Comparison of ENCODE assay signal across 8 mouse cellular contexts in the genomic region with DNA sequence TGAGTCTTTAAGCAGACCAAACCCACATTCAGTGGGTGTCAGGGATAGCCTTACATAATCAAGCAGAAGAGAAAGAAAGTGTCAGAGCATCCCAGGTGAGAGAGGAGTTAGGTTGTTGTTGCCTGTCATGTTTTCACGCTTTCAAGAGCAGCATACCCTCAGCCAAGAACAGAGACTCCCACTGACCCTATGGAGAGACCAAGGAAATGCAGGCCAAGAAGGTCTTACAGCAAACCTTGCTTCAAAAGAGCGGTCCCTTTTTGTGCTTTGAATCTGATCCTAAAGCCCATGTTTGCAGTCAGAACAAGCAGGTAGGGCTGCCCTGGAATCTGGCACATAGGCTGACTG. TPM values are rescaled to one million over a fixed set of nuclear protein-coding genes. Genes with fewer than 3 reads are reported as not detected.
DNase-seq lines count a peak whose midpoint lies in the region; ATAC-seq and TF ChIP-seq lines count a peak whose summit lies in the region.

No protein-coding gene starts in this region.

- H3K9me3 ChIP-seq in megakaryocyte, embryonic 14.5 days: no peaks in the 10 kb centered on the region
- H3K9me3 ChIP-seq in embryonic facial prominence, embryonic 11.5 days (replicated peaks; ENCODE audit: control insufficient read depth, low read length): no peaks in the 10 kb centered on the region
- H3K9me3 ChIP-seq in hindbrain, postnatal 0 days (ENCODE audit: low read length): no peaks in the 10 kb centered on the region
- no peaks in the 10 kb centered on the region for H3K9me3 ChIP-seq in midbrain, embryonic 10.5 days (replicated peaks)

- WGBS in embryonic facial prominence, embryonic 11.5 days: 48% methylated on average over 2 of the region's 2 CpGs
- 48% methylated on average over 2 of the region's 2 CpGs for WGBS in hindbrain, postnatal 0 days
- WGBS in midbrain, embryonic 10.5 days: 49% methylated on average over 2 of the region's 2 CpGs

- peak; percentile 3; the same call in 1 of the 2 replicates for TF ChIP-seq CTCF in hindbrain, postnatal 0 days (IDR thresholded peaks at IDR 0.05; ENCODE audit: low read depth)

- ATAC-seq in megakaryocyte, adult 5-6 weeks (ENCODE audit: poor library complexity, severe bottlenecking): no peak
- ATAC-seq in embryonic facial prominence, embryonic 11.5 days (replicated peaks; ENCODE audit: insufficient number of reproducible peaks, low FRiP score, low TSS enrichment, low read depth): no peak
- no peak for ATAC-seq in hindbrain, postnatal 0 days

- peaks cover 29% of the 10 kb centered on the region for H3K36me3 ChIP-seq in megakaryocyte, embryonic 14.5 days (replicated peaks; ENCODE audit: low read length)
- no peaks in the 10 kb centered on the region for H3K36me3 ChIP-seq in embryonic facial prominence, embryonic 11.5 days (replicated peaks; ENCODE audit: control insufficient read depth, insufficient read depth, low read depth, low read length)
- H3K36me3 ChIP-seq in hindbrain, postnatal 0 days (ENCODE audit: insufficient read depth, low read length): no peaks in the 10 kb centered on the region
- peaks cover 20% of the 10 kb centered on the region for H3K36me3 ChIP-seq in midbrain, embryonic 10.5 days

- peaks cover 34% of the 10 kb centered on the region for H3K4me1 ChIP-seq in megakaryocyte, embryonic 14.5 days
- H3K4me1 ChIP-seq in embryonic facial prominence, embryonic 11.5 days (ENCODE audit: control insufficient read depth, insufficient read depth, low read length): no peaks in the 10 kb centered on the region
- no peaks in the 10 kb centered on the region for H3K4me1 ChIP-seq in hindbrain, postnatal 0 days (ENCODE audit: insufficient read depth, low read length)
- H3K4me1 ChIP-seq in midbrain, embryonic 10.5 days: peaks cover 47% of the 10 kb centered on the region

- H3K27ac ChIP-seq in embryonic facial prominence, embryonic 11.5 days (replicated peaks; ENCODE audit: low read depth, low read length): no peak overlapping the region
- 0 out of 2 replicates have a peak overlapping the region, but pooled peaks have one; percentile 12 for H3K27ac ChIP-seq in hindbrain, postnatal 0 days
- H3K27ac ChIP-seq in midbrain, embryonic 10.5 days (replicated peaks): no peak overlapping the region

- peak; percentile 3 for DNase-seq in embryonic facial prominence, embryonic 11.5 days (ENCODE audit: low spot score)
- DNase-seq in hindbrain, postnatal 0 days (ENCODE audit: low spot score): peak; percentile 27
- DNase-seq in midbrain, embryonic 10.5 days (ENCODE audit: low spot score): peak; percentile 23
- DNase-seq in c-Kit-positive CD71-positive TER-119-positive erythroid progenitor cells, embryonic 14.5 days (ENCODE audit: low spot score): no peak
- no peak for DNase-seq in spleen, postnatal 4 days (ENCODE audit: low spot score in 2 of 2)
- DNase-seq in urinary bladder, adult 2 months (ENCODE audit: low spot score): no peak

- no peaks in the 10 kb centered on the region for H3K27me3 ChIP-seq in megakaryocyte, embryonic 14.5 days (replicated peaks)
- no peaks in the 10 kb centered on the region for H3K27me3 ChIP-seq in embryonic facial prominence, embryonic 11.5 days (ENCODE audit: control insufficient read depth, insufficient read depth, low read length)
- H3K27me3 ChIP-seq in hindbrain, postnatal 0 days (ENCODE audit: insufficient read depth, low read length): no peaks in the 10 kb centered on the region
- H3K27me3 ChIP-seq in midbrain, embryonic 10.5 days (ENCODE audit: low read depth, poor library complexity, severe bottlenecking): no peaks in the 10 kb centered on the region

- H3K4me2 ChIP-seq in embryonic facial prominence, embryonic 11.5 days (ENCODE audit: low read depth, low read length): peak overlapping the region; percentile 21; the same call in 1 of the 2 replicates
- H3K4me2 ChIP-seq in hindbrain, postnatal 0 days (ENCODE audit: low read depth, low read length): peak overlapping the region; percentile 65

- peak overlapping the region; percentile 93 for H3K4me3 ChIP-seq in megakaryocyte, embryonic 14.5 days (replicated peaks)
- no peak overlapping the region for H3K4me3 ChIP-seq in embryonic facial prominence, embryonic 11.5 days (ENCODE audit: low read depth, low read length)
- peak overlapping the region; percentile 98 for H3K4me3 ChIP-seq in hindbrain, postnatal 0 days (ENCODE audit: low read length)
- peak overlapping the region; percentile 98 for H3K4me3 ChIP-seq in midbrain, embryonic 10.5 days

- no peak overlapping the region for H3K9ac ChIP-seq in embryonic facial prominence, embryonic 11.5 days (replicated peaks; ENCODE audit: low read length)
- peak overlapping the region; percentile 33; the same call in 1 of the 2 replicates for H3K9ac ChIP-seq in hindbrain, postnatal 0 days (replicated peaks; ENCODE audit: low read length)

RNA-seq across cellular contexts. Expression of a gene that starts 3.3 kb away (rescaled TPM):
- polyA plus RNA-seq in megakaryocyte, embryonic 14.5 days (2012; ENCODE audit: insufficient read depth, low replicate concordance): 476 and 713 TPM in 2 replicates
- 133 and 151 TPM in 2 replicates for total RNA-seq in megakaryocyte, adult 5-6 weeks (2015)
- total RNA-seq in megakaryocyte, adult 5-6 weeks (2017): 55.1 and 85.7 TPM in 2 replicates
- 50.7 and 51.5 TPM in 2 replicates for polyA plus RNA-seq in embryonic facial prominence, embryonic 11.5 days (2014; fragmentation: Nextera tagmentation; extraction: Ambion mirVana)
- 102 and 112 TPM in 2 replicates for total RNA-seq in hindbrain, postnatal 0 days (2014; rRNA removed)
- polyA plus RNA-seq in hindbrain, postnatal 0 days (2015; fragmentation: Nextera tagmentation; extraction: Ambion mirVana): 59.4 and 60.4 TPM in 2 replicates
- 59.6 and 60.1 TPM in 2 replicates for polyA plus RNA-seq in midbrain, embryonic 10.5 days (2016; fragmentation: Nextera tagmentation; extraction: Ambion mirVana)
- polyA plus RNA-seq in urinary bladder, adult 2 months (2012; rRNA removed): 21.5 and 24.2 TPM in 2 replicates

Comparison
In these comparisons a context has a peak if more than half of its experiments do, and no peak if none do; other contexts are left out.
1. DNase-seq: peak in embryonic facial prominence, embryonic 11.5 days (single experiment), hindbrain, postnatal 0 days (single experiment) and midbrain, embryonic 10.5 days (single experiment); none in c-Kit-positive CD71-positive TER-119-positive erythroid progenitor cells, embryonic 14.5 days (single experiment), spleen, postnatal 4 days (0 of 2) and urinary bladder, adult 2 months (single experiment).